Mouse (Mus musculus): ENCODE measurements at regions not wholly inside any gene's neighbourhood (a gene's known extent, or its start where the extent isn't known, plus 50 kb on each side); places are given as distances from the start of the nearest gene placed in this dataset.

GRCm38 (mm10) chr7:79543231-79544071 lies 74.0 kb downstream of the Rhcg start:
- DNase-seq = no peak

DNA sequence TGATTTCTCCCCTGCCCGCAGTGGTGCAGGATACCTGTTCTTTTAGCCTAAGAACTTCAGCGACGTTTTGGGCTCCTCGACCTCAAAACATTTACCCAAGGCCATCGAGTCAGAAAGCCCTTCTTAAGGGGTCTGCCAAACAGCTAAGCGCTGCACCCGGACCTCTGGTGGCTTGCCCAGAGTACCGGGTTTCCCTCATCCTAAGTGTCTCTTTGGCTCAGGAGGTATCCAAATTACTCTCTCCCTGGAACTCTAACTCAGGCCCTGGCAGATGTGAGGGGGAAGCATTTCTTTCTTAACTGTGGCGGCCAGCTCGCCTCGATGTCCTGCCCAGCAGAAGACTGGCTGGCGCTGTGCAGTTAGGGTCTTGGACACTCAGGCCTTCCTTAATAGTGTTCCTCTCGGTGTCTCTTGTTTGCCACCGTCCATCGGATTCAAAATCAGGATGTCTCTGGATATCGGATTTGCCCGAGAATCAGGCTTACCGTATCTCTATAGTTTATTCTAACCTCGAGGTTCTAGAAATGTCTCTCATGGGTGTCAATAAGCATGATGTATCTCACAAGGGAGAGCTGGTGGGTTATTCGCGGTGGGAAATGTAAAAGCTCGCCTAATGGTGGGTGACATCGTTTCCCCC lies 75.0 kb downstream of the Rhcg start:
- DNase-seq = no peak

DNA sequence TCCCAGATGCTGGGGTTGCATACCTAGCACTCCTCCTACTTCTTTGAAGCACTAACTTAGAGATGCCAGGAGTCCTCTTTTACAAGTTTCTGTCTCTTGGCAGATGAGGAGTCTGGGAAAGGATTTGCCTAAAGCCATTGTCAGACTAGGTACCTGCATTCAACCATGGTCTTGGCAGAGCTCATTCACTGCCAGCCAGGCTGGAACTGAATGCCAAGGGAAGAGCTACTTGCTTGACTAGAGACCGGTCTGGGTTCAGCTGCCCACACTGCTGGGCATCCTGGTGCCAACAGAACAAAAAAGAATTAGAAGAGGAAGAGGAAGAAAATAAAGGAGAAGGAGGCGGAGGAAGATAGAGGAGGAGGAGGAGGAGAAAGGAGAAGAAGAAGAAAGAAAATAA lies 74.1 kb upstream of the Polg start:
- no peak for DNase-seq

GRCm38 (mm10) chr7:79539426-79539825 lies 73.3 kb upstream of the Polg start:
- no peak for DNase-seq

DNA sequence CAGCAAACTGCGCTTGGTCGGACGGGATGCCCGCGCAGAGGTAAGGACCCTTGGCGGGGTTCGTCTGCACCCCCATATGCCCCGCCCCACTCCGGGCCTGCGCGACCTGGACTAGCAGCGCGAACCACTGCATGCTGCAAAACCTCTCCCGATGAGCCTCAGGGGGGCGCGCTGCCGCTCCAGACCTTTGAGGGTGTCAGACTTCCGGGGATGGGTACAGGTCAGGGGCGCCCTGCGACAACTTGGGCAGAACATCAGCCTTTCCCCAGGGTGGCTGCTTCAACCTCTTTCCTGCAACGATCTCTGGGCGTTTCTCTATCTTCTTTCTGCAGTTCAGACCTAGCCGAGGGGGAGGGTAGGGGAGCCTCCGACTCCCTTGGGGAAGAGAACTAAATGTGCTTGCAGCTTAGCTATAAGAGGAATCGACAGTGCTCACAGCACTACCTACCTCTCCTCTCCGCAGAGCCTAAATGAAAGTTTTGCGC lies 70.0 kb upstream of the Polg start:
- peak in 1 of 2 experiments; percentile 66 for DNase-seq

DNA sequence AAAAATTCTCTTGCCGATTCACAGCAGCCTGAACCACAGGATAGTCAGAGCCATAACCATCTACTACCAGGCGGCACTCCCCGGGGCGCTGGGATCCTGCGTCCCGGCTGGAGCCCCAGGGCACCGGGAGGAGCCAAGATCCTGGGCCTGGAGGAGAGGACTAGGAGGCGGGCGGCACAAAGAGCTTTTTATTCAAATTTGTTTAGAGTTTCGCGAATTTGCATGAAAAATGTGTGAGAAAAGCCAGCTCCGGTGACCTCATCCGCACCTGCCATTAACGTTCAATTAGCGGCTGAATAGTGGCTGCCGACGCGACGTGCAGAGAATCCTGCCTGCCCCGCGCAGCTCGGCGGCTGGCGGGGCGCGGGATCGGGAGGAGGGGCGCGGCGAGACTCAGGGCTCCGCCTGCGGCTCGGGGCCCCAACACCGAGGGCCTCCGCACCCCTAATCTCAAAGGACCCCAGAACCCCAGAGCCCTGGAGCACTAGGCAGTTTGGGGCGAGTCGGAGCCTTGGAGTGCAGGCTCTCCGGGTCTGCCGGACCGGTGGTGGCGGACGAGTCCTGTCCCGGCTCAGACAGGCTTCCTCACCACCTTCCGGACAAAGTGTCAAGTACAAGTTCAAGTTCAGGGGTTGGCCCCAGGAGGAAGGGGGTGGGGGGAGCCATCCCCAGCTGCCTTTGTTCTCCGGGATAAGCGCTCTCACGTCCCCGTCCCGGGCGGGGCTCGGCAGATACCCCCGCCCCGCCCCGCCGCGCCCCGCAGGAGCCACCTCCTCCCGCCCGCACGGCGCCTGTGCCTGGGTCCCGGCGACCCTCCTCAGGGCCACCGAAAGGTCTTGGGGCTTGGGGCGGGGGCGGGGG lies 69.3 kb upstream of the Polg start:
- DNase-seq = peak in 1 of 2 experiments; percentile 55

GRCm38 (mm10) chr7:79534819-79535218 lies 68.7 kb upstream of the Polg start:
- DNase-seq = no peak

DNA sequence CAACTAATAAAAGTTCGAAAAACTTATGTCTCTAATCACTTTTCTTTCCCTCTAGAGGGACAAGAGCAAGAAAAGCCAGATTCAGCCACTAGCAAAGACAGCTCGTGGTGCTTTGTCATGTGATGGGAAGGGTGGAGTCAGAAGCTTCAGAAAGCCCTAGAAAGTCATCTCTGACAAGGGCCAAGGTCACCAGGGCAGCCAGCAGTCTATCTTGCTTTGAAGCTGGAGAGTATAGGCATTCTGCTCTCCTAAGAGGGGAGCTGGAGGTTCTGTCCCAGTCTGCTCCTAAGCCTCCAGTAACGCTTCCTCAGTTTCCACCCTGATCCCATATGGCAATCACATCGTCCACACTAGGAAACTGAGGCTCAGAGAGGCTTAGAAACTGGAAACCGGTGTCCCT lies 68.2 kb upstream of the Polg start:
- DNase-seq = no peak

DNA sequence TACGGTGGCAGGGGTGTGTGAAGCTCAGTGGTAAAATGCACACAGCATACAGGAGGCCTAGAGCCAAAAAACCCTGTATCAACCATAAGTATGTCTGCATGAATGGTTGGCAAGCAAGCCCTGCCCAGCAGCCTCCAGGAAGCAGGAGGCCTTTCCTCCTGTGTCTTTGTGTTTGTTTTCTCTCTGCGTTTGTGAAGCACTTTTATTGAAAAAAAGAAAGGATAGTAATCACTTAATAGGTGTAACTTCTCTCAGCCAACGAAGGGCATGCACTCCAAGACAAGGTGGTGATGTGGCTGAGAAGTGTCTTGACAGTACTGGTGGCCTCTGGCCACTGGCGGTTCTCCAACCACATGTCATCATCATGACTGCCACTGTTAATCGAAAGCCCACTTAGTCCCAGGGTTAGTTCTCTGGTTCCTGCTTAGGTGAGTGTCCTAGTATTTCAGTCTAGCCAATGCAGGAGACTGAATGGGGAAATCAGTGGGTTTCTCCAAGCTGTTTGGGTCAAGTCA lies 66.5 kb upstream of the Polg start:
- DNase-seq = no peak

GRCm38 (mm10) chr7:79531551-79532356 lies 65.6 kb upstream of the Polg start:
- no peak for DNase-seq

DNA sequence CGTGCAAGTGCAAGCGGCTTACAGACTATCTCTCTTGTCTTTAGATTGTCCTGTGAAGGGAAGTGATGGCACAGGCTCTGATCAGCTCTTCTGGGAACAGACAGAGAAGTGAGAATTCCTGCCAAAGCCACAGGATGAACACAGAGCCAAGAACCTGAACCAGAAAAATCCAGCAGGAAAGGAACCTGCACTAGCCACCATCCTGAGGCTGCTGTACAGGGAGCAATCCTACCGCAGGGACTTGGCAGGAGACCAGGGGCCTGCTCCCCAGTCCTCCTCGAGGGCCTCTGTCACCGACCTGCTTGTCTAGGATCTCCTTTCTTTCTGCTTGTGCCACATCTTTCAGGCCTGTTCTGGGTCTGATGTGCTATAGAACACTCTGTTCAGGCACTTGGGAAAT lies 65.0 kb upstream of the Polg start:
- peak; percentile 59 to 65 for DNase-seq

- no peak for DNase-seq
These were observed 63.3 kb upstream of the Polg start for GRCm38 (mm10) chr7:79529480-79529879.

DNA sequence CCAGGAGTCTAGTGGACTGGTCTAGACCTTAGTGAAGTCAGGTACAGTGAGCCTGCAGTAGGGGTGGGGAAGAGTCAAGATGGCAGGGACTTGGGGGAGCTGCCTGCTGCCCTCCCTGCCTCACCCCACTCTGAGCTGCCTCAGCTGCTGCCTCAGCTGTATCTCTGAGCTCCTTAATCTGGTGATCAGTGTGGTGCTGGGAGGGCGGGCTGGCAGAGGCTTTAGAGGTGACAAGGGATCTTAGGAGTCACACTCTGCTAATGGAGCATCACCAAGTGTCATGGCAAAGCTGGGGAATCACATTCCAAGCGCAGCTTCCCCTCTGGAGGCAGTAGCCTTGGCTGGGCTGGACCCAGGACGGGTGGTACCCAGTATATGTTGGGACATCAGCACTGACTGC lies 61.8 kb upstream of the Polg start:
- DNase-seq = no peak

DNA sequence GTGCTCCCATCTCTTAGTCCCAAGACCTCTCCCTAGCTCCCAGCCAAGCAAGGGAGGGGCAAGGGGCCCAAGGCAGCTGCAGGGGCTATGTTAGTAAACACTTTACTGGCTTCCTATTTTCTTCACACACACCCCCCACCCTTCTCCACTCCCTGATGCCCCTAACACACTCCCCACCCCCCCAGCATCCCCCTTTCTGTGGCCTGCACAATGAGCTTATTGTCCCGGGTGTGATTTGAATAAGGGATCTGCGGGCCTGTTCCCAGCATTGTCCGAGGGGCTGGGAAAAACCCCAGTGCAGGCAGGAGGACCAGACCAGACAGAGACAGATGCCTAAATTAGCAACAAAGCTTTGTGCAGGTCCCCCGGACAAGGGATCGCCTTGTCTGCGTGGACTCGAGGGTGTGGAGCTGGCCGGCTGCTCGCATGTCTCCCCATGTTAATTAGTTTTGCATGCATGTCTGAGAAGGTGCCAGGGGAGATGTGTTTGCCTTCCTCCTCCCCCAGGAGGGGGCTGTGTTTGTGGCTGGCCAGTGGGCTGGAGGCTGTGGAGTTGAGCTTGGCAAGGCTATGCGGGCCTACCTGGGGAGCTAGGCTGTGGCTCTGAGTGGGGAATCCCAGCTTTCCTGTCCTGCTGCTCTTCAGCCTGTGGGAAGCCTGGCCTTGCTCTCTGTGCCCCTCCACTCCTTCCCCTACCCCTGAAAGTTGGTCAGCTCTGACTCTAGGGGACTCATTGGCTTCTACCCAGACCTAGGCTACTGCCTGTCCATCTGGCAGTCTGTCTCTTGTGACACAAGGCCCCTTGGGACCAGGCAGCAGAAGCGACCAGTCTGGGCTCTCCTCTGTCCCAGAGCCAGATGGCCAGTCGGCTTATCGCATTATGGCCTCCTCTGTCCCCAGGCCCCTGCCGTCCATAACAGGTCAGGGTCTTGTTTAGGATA lies 59.8 kb upstream of the Polg start:
- no peak for DNase-seq

GRCm38 (mm10) chr7:79524921-79525320 lies 58.8 kb upstream of the Polg start:
- no peak for DNase-seq

DNA sequence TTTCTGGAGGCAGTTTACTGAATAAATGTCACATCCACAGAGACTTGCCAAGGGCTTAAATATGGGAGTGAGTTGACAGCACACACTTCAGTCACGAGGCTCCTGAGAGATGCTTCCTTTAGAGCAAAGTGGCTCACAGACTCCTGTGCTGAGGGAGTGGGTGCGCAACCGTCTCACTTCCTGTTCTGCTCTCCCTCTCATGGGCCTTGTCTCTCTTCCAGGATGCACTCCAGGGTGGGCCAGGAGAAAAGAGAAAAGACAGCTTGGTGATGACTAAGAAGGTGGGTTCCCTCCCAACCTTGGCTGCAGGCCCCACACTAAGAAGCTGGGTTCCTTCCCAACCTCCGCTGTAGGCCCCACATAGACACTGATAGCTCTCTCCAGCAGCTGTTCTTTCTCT lies 57.5 kb upstream of the Polg start:
- DNase-seq = no peak

- DNase-seq = no peak
These were observed 55.9 kb upstream of the Polg start for GRCm38 (mm10) chr7:79522046-79522445.

GRCm38 (mm10) chr7:79521259-79521658 lies 55.1 kb upstream of the Polg start:
- peak; percentile 65 to 72 for DNase-seq

GRCm38 (mm10) chr7:79520222-79520710 lies 54.1 kb upstream of the Polg start:
- DNase-seq = peak in 1 of 2 experiments; percentile 70

GRCm38 (mm10) chr7:79518928-79519327 lies 52.8 kb upstream of the Polg start:
- DNase-seq = no peak
